Comparison of ENCODE assay signal across 16 mouse cellular contexts in genomic region chr5:130272344-130272743, GRCm38 (mm10). TPM values are rescaled to one million over a fixed set of nuclear protein-coding genes. Genes with fewer than 3 reads are reported as not detected.
A peak's percentile ranks its signal among the peaks of the same experiment; 100 is the strongest.
DNase-seq lines count a peak whose midpoint lies in the region; ATAC-seq and TF ChIP-seq lines count a peak whose summit lies in the region.
"Had no signal": no experiment of that assay in that cellular context is flagged by ENCODE, and none has a peak within 500 bp of the region (broad histone marks: within the 10 kb centered on the region; RNA-seq: fewer than 3 reads in every experiment).

No protein-coding gene starts in this region.

- peaks cover 26% of the 10 kb centered on the region for H3K36me3 ChIP-seq in kidney, postnatal 0 days (ENCODE audit: insufficient read depth, low read length)
- H3K36me3 ChIP-seq in kidney, embryonic 15.5 days = peaks cover 90% of the 10 kb centered on the region

- no peak overlapping the region for H3K27ac ChIP-seq in kidney, postnatal 0 days
- H3K27ac ChIP-seq in kidney, embryonic 15.5 days = no peak overlapping the region
- H3K27ac ChIP-seq: embryonic facial prominence, embryonic 12.5 days; limb, embryonic 10.5 days had no signal

- no peak overlapping the region for H3K9ac ChIP-seq in kidney, postnatal 0 days (ENCODE audit: low read depth, low read length)
- no peak overlapping the region for H3K9ac ChIP-seq in kidney, embryonic 15.5 days
- H3K9ac ChIP-seq: embryonic facial prominence, embryonic 12.5 days had no signal

- no peak overlapping the region for H3K4me2 ChIP-seq in kidney, postnatal 0 days (ENCODE audit: low read length)
- no peak overlapping the region for H3K4me2 ChIP-seq in kidney, embryonic 15.5 days
- H3K4me2 ChIP-seq: embryonic facial prominence, embryonic 12.5 days had no signal

- H3K9me3 ChIP-seq in kidney, postnatal 0 days (replicated peaks; ENCODE audit: low read length) = no peaks in the 10 kb centered on the region
- no peaks in the 10 kb centered on the region for H3K9me3 ChIP-seq in kidney, embryonic 15.5 days (replicated peaks)
- H3K9me3 ChIP-seq: embryonic facial prominence, embryonic 12.5 days; limb, embryonic 10.5 days had no signal

- DNase-seq in kidney, postnatal 0 days (ENCODE audit: low spot score) = no peak
- DNase-seq in thymus, postnatal 4 days = peak; percentile 26
- no peak for DNase-seq in thymus, postnatal 25 days
- peak; percentile 27 for DNase-seq in brain, adult 2 months (ENCODE audit: low read depth, low spot score)
- no peak for DNase-seq in adipocyte (ENCODE audit: low spot score)
- no peak for DNase-seq in adrenal gland, adult 18-20 months (ENCODE audit: low spot score in 2 of 2)
- DNase-seq: adrenal gland, postnatal 25 days; cerebellum, adult 9-10 months; gastrocnemius, postnatal 36 days; kidney, adult 18-20 months; layer of hippocampus, adult 9-11 months; lung, postnatal 14 days; right cerebral cortex, postnatal 4 days had no signal

- ATAC-seq in kidney, postnatal 0 days (replicated peaks; ENCODE audit: low FRiP score, low read depth) = no peak
- no peak for ATAC-seq in kidney, embryonic 15.5 days (replicated peaks; ENCODE audit: low FRiP score)

- 92% methylated on average over 1 of the region's 1 CpGs for WGBS in kidney, postnatal 0 days
- 100% methylated on average over 1 of the region's 1 CpGs for WGBS in kidney, embryonic 15.5 days

- H3K27me3 ChIP-seq in kidney, postnatal 0 days (ENCODE audit: insufficient read depth, low read length) = no peaks in the 10 kb centered on the region
- H3K27me3 ChIP-seq in kidney, embryonic 15.5 days = no peaks in the 10 kb centered on the region
- H3K27me3 ChIP-seq: embryonic facial prominence, embryonic 12.5 days had no signal

- TF ChIP-seq CTCF in kidney, postnatal 0 days (IDR thresholded peaks at IDR 0.05; ENCODE audit: low read depth) = peak; percentile 43; the same call in 1 of the 2 replicates

- H3K4me3 ChIP-seq in kidney, postnatal 0 days (replicated peaks; ENCODE audit: low read depth, low read length) = no peak overlapping the region
- H3K4me3 ChIP-seq in kidney, embryonic 15.5 days (replicated peaks) = no peak overlapping the region
- H3K4me3 ChIP-seq: embryonic facial prominence, embryonic 12.5 days; limb, embryonic 10.5 days had no signal

- no peaks in the 10 kb centered on the region for H3K4me1 ChIP-seq in kidney, postnatal 0 days (replicated peaks; ENCODE audit: insufficient read depth, low read length)
- H3K4me1 ChIP-seq in kidney, embryonic 15.5 days = no peaks in the 10 kb centered on the region
- H3K4me1 ChIP-seq: embryonic facial prominence, embryonic 12.5 days; limb, embryonic 10.5 days had no signal

RNA-seq across cellular contexts. Expression of gene Tyw1, which starts 16.9 kb away (rescaled TPM):
- 20.8 and 24.6 TPM in 2 replicates for polyA plus RNA-seq in kidney, postnatal 0 days (2015; fragmentation: Nextera tagmentation; extraction: Ambion mirVana)
- 28.0 TPM in 2 replicates for polyA plus RNA-seq in kidney, embryonic 15.5 days (2015; fragmentation: Nextera tagmentation; extraction: Ambion mirVana)
- total RNA-seq in adrenal gland, adult 18-20 months (2021) = 10 to 100 TPM; 21.1 to 27.8 TPM

RNA-seq across cellular contexts. Expression of gene Sbds, which starts 17.0 kb away (rescaled TPM):
- polyA plus RNA-seq in kidney, postnatal 0 days (2015; fragmentation: Nextera tagmentation; extraction: Ambion mirVana) = 78.5 and 78.6 TPM in 2 replicates
- 73.4 and 75.3 TPM in 2 replicates for polyA plus RNA-seq in kidney, embryonic 15.5 days (2015; fragmentation: Nextera tagmentation; extraction: Ambion mirVana)
- 100 to 1,000 TPM; 119 to 126 TPM for total RNA-seq in adrenal gland, adult 18-20 months (2021)

RNA-seq across cellular contexts. Expression of gene Tmem248, which starts 55.5 kb away (rescaled TPM):
- 33.6 and 41.1 TPM in 2 replicates for polyA plus RNA-seq in kidney, postnatal 0 days (2015; fragmentation: Nextera tagmentation; extraction: Ambion mirVana)
- polyA plus RNA-seq in kidney, embryonic 15.5 days (2015; fragmentation: Nextera tagmentation; extraction: Ambion mirVana) = 33.6 and 34.6 TPM in 2 replicates
- total RNA-seq in adrenal gland, adult 18-20 months (2021) = 10 to 100 TPM; 57.9 to 75.8 TPM

Comparison
In these comparisons a context has a peak if more than half of its experiments do, and no peak if none do; other contexts are left out.
1. DNase-seq: peak in thymus, postnatal 4 days (single experiment) and brain, adult 2 months (single experiment); none in kidney, postnatal 0 days (single experiment), thymus, postnatal 25 days (single experiment), adipocyte (single experiment) and adrenal gland, adult 18-20 months (0 of 2).